Mouse (Mus musculus) thymus, adult 2 months (tissue): ENCODE measurements around the gene Cox19.

Experiments used
- CTCF ChIP-seq: fragments of 200-500 bp; IDR thresholded peaks from 2 replicates; pipeline ENCODE4 v1.5.1; 2012; ENCODE audit warnings: mild to moderate bottlenecking, control low read depth, low read length, moderate library complexity, borderline replicate concordance; ENCODE audit not compliant: control insufficient read depth, poor library complexity, insufficient read depth; ENCODE audit errors: extremely low read depth
- POLR2A ChIP-seq: fragments of 200-500 bp; IDR thresholded peaks from 2 replicates; pipeline ENCODE4 v1.6.1; 2012; ENCODE audit warnings: mild to moderate bottlenecking, low read length, control low read depth, moderate library complexity; ENCODE audit not compliant: control insufficient read depth, poor library complexity, insufficient read depth; ENCODE audit errors: extremely low read depth

- TF ChIP-seq CTCF = no peak
- no peak for TF ChIP-seq POLR2A
These were observed 5.9 kb downstream of the Cox19 start for GRCm38 (mm10) chr5:139345364-139345714.
